Mouse (Mus musculus): Measurements from ENCODE around the gene Adamts1. TPM values are rescaled to one million over a fixed set of nuclear protein-coding genes. Genes with fewer than 3 reads are reported as not detected.

The Adamts1 gene
- polyA plus RNA-seq, 1 experiment from 2014 or later: 14.3 TPM

DNA sequence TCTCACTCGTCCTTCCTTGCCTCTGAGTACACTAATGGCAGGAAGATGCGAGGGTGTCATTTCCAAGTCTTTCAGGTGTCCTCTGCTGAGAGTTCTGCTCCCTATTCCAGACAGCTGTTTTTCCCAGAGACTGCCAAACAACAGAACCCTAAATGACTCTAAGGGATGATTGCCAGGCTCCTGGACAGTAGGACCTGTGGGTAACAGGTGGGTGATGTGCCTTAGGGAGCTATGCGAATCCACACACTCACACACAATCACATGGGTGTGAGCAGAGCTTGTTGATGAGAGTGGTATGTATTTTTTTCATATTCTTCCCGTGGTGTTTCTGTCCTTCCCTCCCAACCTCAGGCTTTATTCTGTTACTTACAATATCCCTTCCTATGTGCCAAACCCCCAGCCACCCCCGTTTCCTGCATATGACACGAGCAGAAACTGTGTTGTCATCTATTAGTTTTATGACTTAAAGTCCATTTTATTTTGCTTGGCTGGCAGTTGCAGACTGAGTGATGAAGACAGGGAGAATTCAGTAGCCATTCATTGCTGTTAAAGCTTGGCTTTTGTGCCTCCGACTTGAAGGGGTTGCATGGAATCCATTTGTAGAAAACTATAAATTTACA, 41.8 kb downstream of the Adamts1 start:
- Histone ChIP-seq H3K9ac (no peak overlapping the region), H3K27ac (no peak overlapping the region), H3K4me3 (replicated peaks) (no peak overlapping the region), H3K4me2 (no peak overlapping the region), H3K9me3 (no peaks in the 10 kb centered on the region), H3K27me3 (no peaks in the 10 kb centered on the region), H3K36me3 (replicated peaks) (no peaks in the 10 kb centered on the region), H3K4me1 (peaks cover 2% of the 10 kb centered on the region; the same call in 1 of the 2 replicates)
- 87% methylated on average over 7 of the region's 7 CpGs for WGBS
- no peak for ATAC-seq (ENCODE audit: low FRiP score)

DNA sequence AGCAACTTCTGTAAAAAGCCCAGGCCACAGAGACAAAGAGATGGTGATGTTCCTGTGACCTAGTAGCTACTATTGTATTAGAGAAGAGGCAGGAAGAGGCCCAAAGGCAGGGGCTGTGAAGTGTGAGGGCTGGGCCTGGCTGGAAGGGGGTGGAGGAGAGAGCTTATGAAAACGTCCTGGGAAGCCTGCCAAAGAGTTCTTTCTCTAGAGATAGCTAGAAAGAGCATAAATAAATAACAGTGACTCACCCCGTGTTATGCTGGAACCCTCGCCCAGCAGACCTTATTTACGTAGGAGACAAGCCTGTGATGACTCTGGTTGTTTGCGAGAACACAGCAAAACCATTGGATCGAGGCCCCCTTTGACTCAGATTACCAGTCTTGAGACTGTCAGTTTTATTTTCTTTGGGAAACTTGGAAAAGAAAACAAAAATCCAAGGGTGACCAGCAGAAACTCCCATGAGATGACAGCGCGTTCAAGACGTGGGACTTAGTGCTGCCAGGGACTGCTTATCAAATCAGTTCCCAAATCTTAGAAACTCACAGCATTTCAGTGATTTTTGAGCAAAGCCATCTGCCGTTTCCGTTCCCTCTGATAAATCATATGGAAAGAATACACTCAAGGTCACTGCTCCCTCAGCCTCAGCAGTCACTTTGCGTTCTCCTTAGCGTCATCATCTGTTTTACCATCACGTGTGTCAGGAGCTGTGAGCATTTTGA, 46.7 kb downstream of the Adamts1 start:
- Histone ChIP-seq H3K9ac (no peak overlapping the region), H3K9me3 (no peaks in the 10 kb centered on the region), H3K4me3 (replicated peaks) (no peak overlapping the region), H3K4me1 (peaks cover 4% of the 10 kb centered on the region; the same call in 1 of the 2 replicates), H3K27ac (no peak overlapping the region), H3K4me2 (no peak overlapping the region), H3K27me3 (no peaks in the 10 kb centered on the region), H3K36me3 (replicated peaks) (no peaks in the 10 kb centered on the region)
- no peak for ATAC-seq (ENCODE audit: low FRiP score)
- 73% methylated on average over 14 of the region's 14 CpGs for WGBS

DNA sequence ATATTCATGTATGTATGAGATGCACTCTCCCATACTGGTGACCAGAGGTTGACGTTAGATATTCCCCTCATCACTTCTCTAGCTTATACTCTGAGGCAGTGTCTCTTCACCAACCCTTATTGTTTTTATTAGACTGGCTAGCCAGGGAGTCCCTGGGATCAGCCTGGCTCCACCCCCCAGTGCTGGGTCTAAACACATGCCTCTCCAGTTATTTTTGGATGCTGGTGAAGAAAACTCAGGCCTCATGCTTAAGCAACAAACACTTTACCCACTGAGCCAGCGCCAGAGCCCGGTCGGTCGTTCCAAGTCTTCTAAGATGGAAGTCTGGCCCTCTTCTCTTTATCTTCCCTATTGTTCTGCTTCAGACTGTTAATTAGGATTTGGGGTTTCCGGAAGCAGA, 53.6 kb downstream of the Adamts1 start:
- Histone ChIP-seq H3K36me3 (replicated peaks) (no peaks in the 10 kb centered on the region), H3K27ac (no peak overlapping the region), H3K4me1 (no peaks in the 10 kb centered on the region), H3K9ac (no peak overlapping the region), H3K9me3 (no peaks in the 10 kb centered on the region), H3K4me2 (no peak overlapping the region), H3K27me3 (no peaks in the 10 kb centered on the region), H3K4me3 (replicated peaks) (no peak overlapping the region)
- WGBS: 60% methylated on average over 6 of the region's 6 CpGs
- ATAC-seq (ENCODE audit: low FRiP score): no peak

DNA sequence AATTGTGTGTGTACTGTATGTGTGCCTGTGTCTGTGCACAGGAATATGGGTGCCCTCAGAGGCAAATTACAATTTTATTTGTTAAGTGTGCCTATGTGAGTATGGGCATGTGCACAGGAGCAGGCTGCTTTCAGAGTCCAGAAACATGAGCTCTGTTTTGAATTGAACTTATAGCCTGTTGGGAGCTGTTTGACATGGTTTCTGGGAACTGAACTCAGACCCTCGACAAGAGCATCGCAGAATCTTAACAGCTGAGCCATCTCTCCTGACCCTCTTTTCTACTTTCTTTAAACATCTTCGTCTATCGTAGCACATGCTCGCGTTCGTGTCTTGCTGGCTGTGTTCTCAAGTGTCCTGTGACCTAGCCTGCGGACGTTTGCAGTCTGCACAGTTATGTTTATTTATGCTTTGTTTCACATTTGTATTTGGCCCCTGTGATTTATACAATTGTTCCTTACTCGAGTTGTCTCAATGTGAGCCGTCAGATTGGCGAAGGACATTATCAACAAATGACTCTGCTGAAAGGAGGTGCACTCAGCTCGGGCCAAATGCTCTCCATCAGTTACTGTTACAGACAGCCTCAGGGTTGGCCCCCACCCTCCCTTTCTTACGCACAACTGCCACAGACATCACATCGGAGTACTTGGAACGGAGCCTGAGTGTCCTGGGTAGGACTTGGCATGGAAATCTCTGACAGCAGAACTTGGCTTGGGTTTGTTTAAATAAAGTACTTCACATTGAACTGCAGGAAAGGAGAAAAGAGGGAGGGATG, 55.1 kb downstream of the Adamts1 start:
- Histone ChIP-seq H3K4me2 (no peak overlapping the region), H3K27me3 (no peaks in the 10 kb centered on the region), H3K36me3 (replicated peaks) (no peaks in the 10 kb centered on the region), H3K9ac (no peak overlapping the region), H3K27ac (no peak overlapping the region), H3K9me3 (no peaks in the 10 kb centered on the region), H3K4me1 (no peaks in the 10 kb centered on the region), H3K4me3 (replicated peaks) (no peak overlapping the region)
- no peak for ATAC-seq (ENCODE audit: low FRiP score)
- WGBS: 77% methylated on average over 16 of the region's 16 CpGs

DNA sequence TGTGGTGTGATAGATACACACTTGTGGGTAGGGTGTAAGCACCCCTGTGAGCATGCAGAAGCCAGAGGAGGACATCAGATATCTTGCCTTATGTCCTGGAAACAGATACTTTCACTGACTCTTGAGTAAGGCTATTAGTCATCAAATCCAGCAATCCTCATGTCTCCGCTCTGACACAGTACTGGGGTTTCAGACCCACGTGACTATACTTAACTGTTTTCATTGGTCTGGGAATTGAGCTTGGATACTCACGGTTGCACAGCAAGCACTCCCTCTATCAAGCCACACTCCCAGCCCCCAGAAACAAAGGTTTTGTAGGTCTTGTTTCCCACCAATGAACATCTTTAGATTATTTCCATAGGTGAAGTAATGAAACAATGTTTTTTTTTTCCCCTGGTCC, 56.5 kb downstream of the Adamts1 start:
- H3K4me3 ChIP-seq (replicated peaks): no peak overlapping the region
- no peak for ATAC-seq (ENCODE audit: low FRiP score)
- H3K27me3 ChIP-seq: no peaks in the 10 kb centered on the region
- H3K27ac ChIP-seq: no peak overlapping the region
- no peaks in the 10 kb centered on the region for H3K36me3 ChIP-seq (replicated peaks)
- H3K9me3 ChIP-seq: no peaks in the 10 kb centered on the region
- no peak overlapping the region for H3K4me2 ChIP-seq
- H3K4me1 ChIP-seq: no peaks in the 10 kb centered on the region
- 81% methylated on average over 3 of the region's 3 CpGs for WGBS
- H3K9ac ChIP-seq: no peak overlapping the region

Other genes starting within 250 kb of the Adamts1 start
- 2.4 and 2.7 TPM in 2 replicates for gene Cyyr1, start 249.7 kb downstream of the Adamts1 start, polyA plus RNA-seq (2016; fragmentation: Nextera tagmentation; extraction: Ambion mirVana)
- gene Adamts5, start 98.7 kb upstream of the Adamts1 start, polyA plus RNA-seq (2016; fragmentation: Nextera tagmentation; extraction: Ambion mirVana): 1.4 TPM in 2 replicates